ENCODE assay signal across 8 mouse cellular contexts in the genomic region with DNA sequence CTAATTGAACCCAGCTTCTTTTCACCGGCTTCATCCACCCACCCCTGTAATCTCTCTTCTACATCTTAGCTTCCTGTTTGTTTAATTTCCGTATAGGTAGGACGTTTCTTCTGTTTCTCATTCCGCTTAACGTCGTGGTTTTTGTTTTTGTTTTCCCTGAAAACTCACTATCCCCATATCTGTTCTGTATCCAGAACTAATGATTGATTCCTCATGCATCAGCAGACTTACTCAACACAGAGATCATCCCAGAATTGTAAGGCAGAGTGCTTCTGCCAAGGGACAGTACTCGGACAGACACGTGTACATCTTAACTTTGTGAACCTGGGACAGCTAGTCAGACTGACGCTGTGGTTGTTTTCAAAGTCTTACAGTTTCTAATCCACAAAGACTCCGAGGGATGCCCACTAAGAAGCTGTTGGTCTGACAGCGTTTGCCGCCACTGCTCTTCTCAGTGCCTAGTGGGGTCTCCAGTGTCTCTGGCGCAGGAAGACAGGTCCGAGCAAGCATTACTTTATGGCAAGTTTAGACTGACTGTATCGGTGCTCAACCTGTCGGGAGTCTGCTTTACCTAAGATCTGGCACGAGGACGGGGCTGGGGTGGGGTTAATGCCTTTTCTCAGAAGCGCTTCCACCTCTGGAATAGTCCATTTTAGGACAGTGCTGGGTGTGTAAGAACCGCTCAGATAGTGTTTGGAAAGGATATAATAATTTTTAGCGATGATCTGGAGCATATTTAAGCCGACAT. TPM values are rescaled to one million over a fixed set of nuclear protein-coding genes. Genes with fewer than 3 reads are reported as not detected.
A peak's percentile ranks its signal among the peaks of the same experiment; 100 is the strongest.
DNase-seq lines count a peak whose midpoint lies in the region; ATAC-seq and TF ChIP-seq lines count a peak whose summit lies in the region.

No protein-coding gene starts in this region.

- ATAC-seq in midbrain, embryonic 16.5 days = peak; percentile 17; the same call in 1 of the 2 replicates

- peaks cover 52% of the 10 kb centered on the region for H3K27me3 ChIP-seq in forebrain, embryonic 10.5 days (ENCODE audit: poor library complexity, severe bottlenecking)
- peaks cover 14% of the 10 kb centered on the region for H3K27me3 ChIP-seq in midbrain, embryonic 16.5 days (ENCODE audit: control insufficient read depth, insufficient read depth, low read depth, low read length)

- peak overlapping the region; percentile 42 to 55; a peak in 2 of 4 replicates for H3K4me3 ChIP-seq in ES-E14 (ENCODE audit: insufficient read depth in 1 of 2, low read depth in 1 of 2, low read length in 2 of 2, poor library complexity in 1 of 2, severe bottlenecking in 1 of 2)
- H3K4me3 ChIP-seq in forebrain, embryonic 10.5 days = peak overlapping the region; percentile 52
- H3K4me3 ChIP-seq in midbrain, embryonic 16.5 days (ENCODE audit: low read depth, low read length) = peak overlapping the region; percentile 45

- intact Hi-C loops in left cerebral cortex, postnatal 14 days (cut with DNase I) = no loop called here

- peak overlapping the region; percentile 95 for H3K4me2 ChIP-seq in midbrain, embryonic 16.5 days (ENCODE audit: low read length)

- H3K36me3 ChIP-seq in ES-E14 (ENCODE audit: control insufficient read depth, insufficient read depth, low read length, poor library complexity, severe bottlenecking) = no peaks in the 10 kb centered on the region
- no peaks in the 10 kb centered on the region for H3K36me3 ChIP-seq in forebrain, embryonic 10.5 days (replicated peaks)
- no peaks in the 10 kb centered on the region for H3K36me3 ChIP-seq in midbrain, embryonic 16.5 days (ENCODE audit: control insufficient read depth, insufficient read depth, low read length)

- DNase-seq in CD4-positive, CD25-positive, alpha-beta regulatory T cell, adult 2 months (ENCODE audit: low read depth, low spot score) = peak; percentile 48
- no peak for DNase-seq in ES-E14 (ENCODE audit: low read depth, low spot score)
- peak; percentile 16 for DNase-seq in forebrain, embryonic 10.5 days (ENCODE audit: extremely low spot score, low spot score)
- peak; percentile 14 to 28 for DNase-seq in kidney, postnatal 4 days
- DNase-seq in left cerebral cortex, postnatal 14 days (ENCODE audit: low spot score in 2 of 2) = no peak
- no peak for DNase-seq in cerebellum, postnatal 25 days
- DNase-seq in urinary bladder, postnatal 25 days (ENCODE audit: low spot score) = no peak

- 7% methylated on average over 22 of the region's 22 CpGs for WGBS in forebrain, embryonic 10.5 days
- WGBS in midbrain, embryonic 16.5 days = 8% methylated on average over 22 of the region's 22 CpGs

- H3K27ac ChIP-seq in ES-E14 (ENCODE audit: insufficient read depth, low read depth, low read length, poor library complexity, severe bottlenecking) = no peak overlapping the region
- no peak overlapping the region for H3K27ac ChIP-seq in forebrain, embryonic 10.5 days
- no peak overlapping the region for H3K27ac ChIP-seq in midbrain, embryonic 16.5 days (ENCODE audit: low read length)

- peaks cover 0 to 4% of the 10 kb centered on the region in 2 experiments; a peak in 1 of 4 replicates for H3K4me1 ChIP-seq in ES-E14 (ENCODE audit: control insufficient read depth in 2 of 2, insufficient read depth in 2 of 2, low read length in 2 of 2, poor library complexity in 1 of 2)
- H3K4me1 ChIP-seq in forebrain, embryonic 10.5 days = peaks cover 21% of the 10 kb centered on the region
- peaks cover 12% of the 10 kb centered on the region; the same call in 1 of the 2 replicates for H3K4me1 ChIP-seq in midbrain, embryonic 16.5 days (ENCODE audit: control insufficient read depth, insufficient read depth, low read length)

- no peak overlapping the region for H3K9ac ChIP-seq in ES-E14 (ENCODE audit: insufficient read depth, low read depth, low read length, poor library complexity, severe bottlenecking)
- peak overlapping the region; percentile 62 for H3K9ac ChIP-seq in midbrain, embryonic 16.5 days (ENCODE audit: low read depth, low read length)

- H3K9me3 ChIP-seq in ES-E14 (ENCODE audit: control insufficient read depth, insufficient read depth, low read depth, low read length) = no peaks in the 10 kb centered on the region
- no peaks in the 10 kb centered on the region for H3K9me3 ChIP-seq in forebrain, embryonic 10.5 days
- no peaks in the 10 kb centered on the region for H3K9me3 ChIP-seq in midbrain, embryonic 16.5 days (replicated peaks; ENCODE audit: control insufficient read depth, low read length, poor library complexity, severe bottlenecking)

- in situ Hi-C loops in ES-E14 (cut with MboI; ENCODE audit: low sequenced_read_pairs in 2 of 2, unreplicated experiment in 2 of 2) = no loop called here

TF ChIP-seq in ES-E14, 5 proteins besides CTCF, POLR2A, EP300 and RAD21:
- TF ChIP-seq MAFK (IDR thresholded peaks at IDR 0.05; ENCODE audit: insufficient read depth, low read depth, low read length) (no peak), ZC3H11A (IDR thresholded peaks at IDR 0.05; ENCODE audit: borderline replicate concordance, low read depth, low read length) (no peak), ZNF384 (IDR thresholded peaks at IDR 0.05; ENCODE audit: low read depth, low read length) (no peak), HCFC1 (IDR thresholded peaks at IDR 0.05; ENCODE audit: borderline replicate concordance, insufficient read depth, low read length) (no peak), CHD2 (IDR thresholded peaks at IDR 0.05; ENCODE audit: low read depth, low read length) (no peak)

RNA-seq across cellular contexts. Expression of gene Il1rl2, which starts 0.7 kb away (rescaled TPM):
- 0.26 and 0.27 TPM in 2 replicates for total RNA-seq in ES-E14 (2012; rRNA removed)
- 0.75 and 1.1 TPM in 2 replicates for polyA plus RNA-seq in forebrain, embryonic 10.5 days (2016; fragmentation: Nextera tagmentation; extraction: Ambion mirVana)
- polyA plus RNA-seq in midbrain, embryonic 16.5 days (2015; fragmentation: Nextera tagmentation; extraction: Ambion mirVana) = 0.75 and 1.2 TPM in 2 replicates
- 1 to 10 TPM in 1 of 2 experiments, under 1 TPM in 1; 0.77 to 1.3 TPM for total RNA-seq in left cerebral cortex, postnatal 14 days (2021)

Comparison
In these comparisons a context has a peak if more than half of its experiments do, and no peak if none do; other contexts are left out.
1. DNase-seq: peak in CD4-positive, CD25-positive, alpha-beta regulatory T cell, adult 2 months (single experiment), forebrain, embryonic 10.5 days (single experiment) and kidney, postnatal 4 days (2 of 2); none in ES-E14 (single experiment), left cerebral cortex, postnatal 14 days (0 of 2), cerebellum, postnatal 25 days (0 of 2) and urinary bladder, postnatal 25 days (single experiment).
2. Peak in every context shown above with its lines, with median percentiles within 50 percentile points of each other: H3K4me3 ChIP-seq.